Mouse (Mus musculus) cerebral cortex, adult 2 months (tissue): ENCODE data around the gene Mob1b.

ENCODE experiments used
- WGBS: fragments of 180-500 bp; shearing (Covaris S2); methylation state at CpG from one replicate; pipeline ENCODE4 v1.1.7; 2018; 5-methylcytosine and 5-hydroxymethylcytosine counted together

Mob1b gene

DNA sequence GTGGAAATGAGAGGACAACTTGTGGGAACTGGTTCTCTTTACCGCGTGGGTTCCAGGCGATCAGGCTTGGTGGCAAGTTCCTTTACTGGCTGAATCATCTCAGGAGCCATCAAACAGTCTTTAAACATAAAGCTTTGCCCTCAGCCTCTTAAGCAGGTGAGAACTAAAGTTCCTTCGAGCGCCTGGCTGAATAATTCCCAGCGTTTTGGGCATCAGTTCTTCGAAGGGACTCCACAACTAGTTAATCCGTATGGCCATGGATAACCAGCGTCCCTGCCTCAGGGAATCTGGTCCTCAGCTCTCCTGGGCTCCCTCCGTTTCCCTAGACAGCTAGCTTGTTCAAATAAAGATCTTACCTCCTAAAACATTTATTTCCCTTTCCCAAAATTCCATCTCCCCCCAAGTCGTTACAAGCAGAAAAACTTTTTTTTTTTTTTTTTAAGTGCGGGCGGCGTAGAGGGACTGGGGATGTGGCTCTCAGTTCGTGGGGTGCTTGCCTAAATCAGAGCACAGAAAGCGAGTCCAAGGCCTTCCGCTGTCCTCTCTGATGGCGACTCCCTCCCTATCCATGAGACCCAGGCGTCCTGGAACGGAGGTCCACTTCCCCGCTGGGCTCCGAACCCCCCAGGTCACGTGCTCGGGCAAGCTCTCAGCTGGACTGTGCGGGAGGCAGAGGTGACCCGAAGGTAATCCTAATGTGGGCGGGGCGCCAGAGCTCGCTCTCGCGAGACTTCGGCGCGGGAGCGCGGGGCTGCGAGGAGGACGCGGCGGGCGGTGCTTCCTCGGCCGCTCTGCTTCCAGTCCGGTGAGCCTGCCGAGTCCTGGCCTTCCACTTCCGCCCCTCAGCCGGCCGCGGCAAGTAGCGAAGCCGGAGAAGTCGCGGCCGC, at the start of gene Mob1b:
Mob1b (plus strand) TSS at position 740 of the 887 bp plus-strand sequence.
- under 1% methylated on average over 54 of the region's 54 CpGs for WGBS

- WGBS = under 1% methylated on average over 47 of the region's 47 CpGs
Measured at GRCm38 (mm10) chr5:88674703-88675442, 45.8 kb upstream of the Mob1b start.

DNA sequence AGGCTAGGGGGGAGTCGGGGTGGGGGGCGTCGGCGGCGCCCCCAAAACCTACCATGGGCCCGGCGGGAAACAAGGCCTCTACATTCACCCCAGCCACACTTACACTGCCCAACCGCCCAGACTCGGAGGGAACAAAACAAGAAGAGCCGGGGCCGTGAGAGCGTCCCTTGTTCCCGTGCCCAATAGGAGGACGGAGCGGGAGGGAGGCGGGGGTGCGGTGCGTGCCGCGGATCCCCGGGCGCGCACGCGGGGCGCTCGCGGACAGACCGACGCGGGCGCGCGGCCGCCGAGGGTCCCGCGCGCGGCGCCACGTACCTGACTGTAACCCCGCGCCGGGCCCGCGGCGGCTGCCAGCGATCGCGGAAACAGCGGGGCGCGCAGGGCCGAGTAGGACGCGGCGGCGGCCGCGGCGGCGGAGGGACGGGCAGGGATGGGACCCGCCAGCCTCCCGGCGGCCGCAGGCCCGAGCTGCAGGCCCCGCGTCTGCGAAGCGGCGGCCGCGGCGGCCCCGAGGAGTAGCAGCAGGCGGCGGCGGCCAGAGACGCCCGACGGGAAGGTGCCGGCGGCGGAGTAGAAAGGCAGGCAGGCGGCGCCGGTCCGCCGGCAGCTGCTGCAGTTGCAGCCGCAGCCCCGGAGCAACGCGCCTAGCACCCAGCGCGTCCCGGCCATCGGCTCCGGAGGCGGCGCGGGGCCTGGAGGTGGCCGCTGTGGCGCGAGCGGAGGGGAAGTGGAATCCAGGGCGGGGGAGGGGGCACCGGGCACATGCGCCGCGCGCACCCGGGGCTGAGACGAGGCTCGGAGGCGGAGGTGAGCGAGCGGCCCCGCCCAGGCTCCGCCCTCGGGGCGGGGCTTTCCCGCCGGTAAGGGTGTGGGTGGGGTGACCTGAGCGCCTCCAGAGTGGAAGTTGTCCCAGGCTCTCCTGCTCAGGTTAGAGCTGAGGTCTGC, 44.9 kb upstream of the Mob1b start, which contains the start of gene Grsf1:
Grsf1 (minus strand) TSS at position 729 of the 945 bp plus-strand sequence.
- WGBS = under 1% methylated on average over 123 of the region's 127 CpGs

GRCm38 (mm10) chr5:88678929-88679328, 41.7 kb upstream of the Mob1b start:
- WGBS = 49% methylated on average over 7 of the region's 7 CpGs

GRCm38 (mm10) chr5:88679341-88679740, 41.3 kb upstream of the Mob1b start:
- WGBS = 24% methylated on average over 6 of the region's 6 CpGs

- 92% methylated on average over 6 of the region's 6 CpGs for WGBS
Measured at GRCm38 (mm10) chr5:88680567-88680966, 40.1 kb upstream of the Mob1b start.

GRCm38 (mm10) chr5:88683706-88684105, 36.9 kb upstream of the Mob1b start:
- WGBS = 89% methylated on average over 9 of the region's 9 CpGs

DNA sequence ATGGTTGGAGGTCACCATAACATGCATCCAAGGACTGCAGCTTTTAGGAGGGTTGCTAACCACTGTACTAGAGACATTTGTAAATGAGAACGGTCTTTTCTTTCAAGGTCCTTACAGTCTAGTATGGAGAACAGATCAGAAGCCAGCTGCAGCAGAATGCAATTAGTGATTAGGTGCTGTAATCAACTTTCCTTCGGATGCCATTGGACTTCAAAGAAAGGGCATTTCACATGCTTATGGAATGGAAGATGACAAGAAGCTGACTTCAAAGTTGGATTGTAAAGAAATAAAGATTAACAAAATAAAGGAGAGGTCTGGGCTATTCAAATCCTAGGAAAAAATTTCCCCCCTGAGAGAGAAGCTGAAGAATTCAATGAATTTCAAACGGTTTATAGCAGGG, 36.4 kb upstream of the Mob1b start:
- 55% methylated on average over 3 of the region's 3 CpGs for WGBS

GRCm38 (mm10) chr5:88685306-88685705, 35.3 kb upstream of the Mob1b start:
- 25% methylated on average over 6 of the region's 6 CpGs for WGBS

- WGBS = 55% methylated on average over 6 of the region's 6 CpGs
Measured at GRCm38 (mm10) chr5:88685745-88686299, 34.8 kb upstream of the Mob1b start.

GRCm38 (mm10) chr5:88687996-88688406, 32.7 kb upstream of the Mob1b start:
- 72% methylated on average over 8 of the region's 8 CpGs for WGBS

DNA sequence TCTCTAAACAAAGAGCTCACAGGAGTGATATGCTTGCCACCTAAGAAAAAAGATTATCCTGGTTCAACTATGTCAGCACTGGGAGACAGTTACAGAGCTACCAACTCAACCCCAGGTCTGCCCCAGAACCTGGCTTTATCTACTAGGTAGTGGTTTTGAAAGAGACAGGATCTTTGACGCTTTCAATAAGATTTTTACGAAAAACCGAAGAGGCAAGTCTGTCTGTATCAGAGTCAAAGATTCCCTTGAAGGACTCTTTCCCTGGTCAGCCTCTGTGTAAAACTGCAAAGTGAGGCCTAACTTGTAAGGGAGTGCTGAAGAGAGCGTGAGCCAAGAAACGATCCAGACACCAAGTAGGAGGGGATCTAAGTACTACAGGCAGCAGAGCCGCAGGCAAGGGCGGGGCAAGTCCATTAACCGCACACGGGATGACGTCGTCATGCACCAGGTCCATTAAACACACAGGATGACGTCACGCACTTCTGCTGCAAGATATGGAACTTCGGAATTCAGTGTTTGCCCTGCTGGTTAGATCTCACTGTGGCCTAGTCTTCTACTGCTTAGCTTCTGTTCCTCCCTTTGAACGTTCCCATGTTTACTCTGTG, 32.0 kb upstream of the Mob1b start:
- WGBS = 81% methylated on average over 15 of the region's 15 CpGs

- 74% methylated on average over 3 of the region's 3 CpGs for WGBS
Measured at GRCm38 (mm10) chr5:88689279-88689938, 31.2 kb upstream of the Mob1b start.

DNA sequence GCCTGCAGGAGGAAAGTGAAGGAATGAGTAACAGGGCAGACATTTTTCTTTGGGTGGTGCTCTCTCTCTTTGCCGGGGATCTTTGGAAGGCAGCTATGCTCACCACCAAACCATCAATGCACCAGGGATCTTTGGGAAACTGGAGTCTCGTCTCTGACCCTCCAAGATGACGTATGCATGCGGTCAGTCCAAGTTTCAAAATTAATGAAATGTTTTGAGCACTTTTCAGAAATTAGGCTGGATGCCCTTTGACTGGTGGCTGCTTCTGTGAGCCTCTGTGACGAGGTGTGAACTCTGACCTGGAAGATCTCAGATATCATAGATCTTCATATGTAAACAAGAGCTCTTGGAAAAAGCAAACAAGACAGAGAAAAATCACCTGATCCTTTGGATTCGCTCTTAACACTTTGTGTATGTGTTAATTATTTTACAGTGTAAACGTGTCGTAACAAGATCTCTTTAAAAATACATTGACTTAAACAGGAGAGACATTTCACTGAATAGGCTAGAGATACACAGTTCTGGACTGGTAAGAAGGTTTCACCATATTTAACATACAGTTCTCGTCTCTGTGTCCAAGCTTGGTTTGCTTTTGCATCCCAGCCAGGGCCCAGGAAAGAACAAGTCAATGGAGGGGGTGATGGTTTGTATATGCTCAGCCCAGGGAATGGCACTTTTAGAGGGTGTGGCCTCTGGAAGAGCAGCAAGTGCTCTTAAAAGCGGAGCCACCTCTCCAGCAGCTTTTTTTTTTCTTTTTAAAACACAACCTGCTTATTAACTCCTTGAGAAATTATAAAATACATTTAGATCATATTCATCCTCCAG, 29.8 kb upstream of the Mob1b start:
- 83% methylated on average over 10 of the region's 10 CpGs for WGBS

DNA sequence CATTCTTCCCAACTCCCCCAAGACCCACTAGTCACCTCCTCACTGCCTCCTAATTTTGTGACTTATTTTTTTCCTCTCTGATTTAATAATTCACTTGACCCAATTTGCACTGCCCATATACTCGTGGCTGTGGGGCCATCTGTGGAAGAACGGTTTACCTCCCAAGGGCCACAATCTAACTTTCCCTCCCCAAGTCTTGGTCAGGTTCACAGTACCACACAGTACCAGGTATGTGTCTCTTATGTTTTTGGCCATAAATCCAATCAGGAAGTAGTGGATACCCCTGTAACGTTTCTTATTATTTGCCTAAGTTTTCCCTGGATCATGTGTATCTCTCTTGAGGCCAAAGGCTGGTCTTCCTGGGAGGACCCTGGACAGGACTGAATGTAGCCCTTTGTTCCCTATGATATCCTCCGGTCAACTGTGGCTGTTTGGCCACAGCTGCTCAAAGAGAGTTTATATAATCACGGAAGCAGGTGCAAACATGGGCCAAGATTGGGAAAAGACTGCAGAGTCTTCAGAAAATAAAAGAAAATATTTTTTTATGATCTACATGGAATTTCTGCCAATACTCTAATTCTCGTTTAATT, 29.1 kb upstream of the Mob1b start:
- WGBS = 71% methylated on average over 6 of the region's 6 CpGs

DNA sequence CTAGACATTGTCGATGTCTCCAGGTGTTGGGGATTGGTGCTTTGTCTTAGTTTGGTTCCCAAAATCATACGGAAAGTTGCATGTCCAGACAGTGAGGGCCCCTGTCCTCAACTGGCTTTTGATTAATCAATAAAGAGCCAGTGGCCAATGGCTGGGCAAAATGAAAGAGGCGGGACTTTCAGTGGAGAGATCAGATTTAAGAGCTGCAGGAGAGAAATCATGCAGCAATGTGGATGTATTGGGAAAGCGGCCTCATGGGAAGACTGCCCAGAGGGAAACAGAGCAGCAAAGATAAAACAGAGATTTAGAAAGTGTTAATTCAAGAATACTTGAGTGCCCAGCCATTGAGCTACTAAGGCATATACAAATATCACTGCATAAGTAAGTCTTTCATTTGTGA, 28.1 kb upstream of the Mob1b start:
- WGBS = 94% methylated on average over 4 of the region's 4 CpGs

DNA sequence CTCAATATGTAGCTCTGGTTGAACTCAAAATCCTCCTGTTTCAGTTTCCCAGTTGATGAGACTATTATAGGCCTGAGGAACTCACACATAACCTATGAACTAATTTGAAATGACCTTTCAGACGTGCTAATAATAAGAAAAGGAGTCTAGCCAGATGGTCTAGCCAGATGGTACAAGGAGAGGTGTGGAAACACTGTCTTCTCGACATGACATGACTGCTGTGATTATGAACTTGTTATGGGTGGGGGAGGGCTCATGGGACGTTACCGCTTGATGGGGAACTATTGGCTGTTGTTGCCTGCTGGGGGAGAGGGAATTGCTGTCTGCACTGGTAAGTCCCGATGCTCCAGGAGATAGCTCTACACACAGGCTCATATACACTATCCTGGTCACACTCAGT, 23.4 kb upstream of the Mob1b start:
- 56% methylated on average over 5 of the region's 5 CpGs for WGBS

DNA sequence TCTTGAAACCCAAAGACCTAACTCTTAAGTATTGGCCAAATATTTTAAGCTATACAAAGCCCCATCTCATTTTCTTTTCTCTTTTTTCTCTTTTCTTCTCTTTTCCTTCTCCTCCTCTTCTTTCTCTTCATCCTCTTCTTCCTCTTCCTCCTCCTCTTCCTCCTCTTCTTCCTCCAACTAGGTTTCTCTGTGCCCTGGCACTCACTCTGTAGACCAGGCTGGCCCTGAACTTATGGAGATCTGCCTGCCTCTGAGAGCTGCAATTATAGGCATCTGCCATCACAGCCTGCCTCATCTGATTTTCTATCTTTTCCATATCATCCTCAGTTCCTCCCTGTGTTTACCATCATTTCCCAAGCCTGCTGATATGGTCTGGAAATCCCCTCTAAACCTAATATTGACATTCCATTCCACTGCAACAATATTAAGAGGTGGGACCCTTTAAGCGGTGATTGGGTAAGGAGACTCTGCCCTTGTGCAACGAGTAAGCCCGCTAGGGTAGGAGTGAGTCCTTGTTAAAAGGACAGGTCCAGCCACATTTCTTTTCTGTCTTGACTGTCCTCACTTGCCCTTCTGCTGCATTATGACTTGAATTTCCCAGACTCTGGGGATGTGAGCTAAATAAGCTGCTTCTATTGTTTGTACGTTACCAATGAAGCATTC, 21.3 kb upstream of the Mob1b start:
- WGBS = 64% methylated on average over 4 of the region's 4 CpGs

- 88% methylated on average over 4 of the region's 4 CpGs for WGBS
Measured at GRCm38 (mm10) chr5:88702041-88702440, 18.6 kb upstream of the Mob1b start.
